Mouse (Mus musculus) cerebellum, adult 18-20 months (tissue): ENCODE results near the gene Cnn2.

ENCODE experiments used
- DNase-seq, 2 experiments: peaks; one replicate each; pipeline ENCODE4 v3.0.0; 2021

The Cnn2 gene

GRCm38 (mm10) chr10:79991548-79991947 lies 3.2 kb downstream of the Cnn2 start:
- DNase-seq, result no peak

GRCm38 (mm10) chr10:79994397-79995115 lies 6.2 kb downstream of the Cnn2 start:
- DNase-seq, result no peak

GRCm38 (mm10) chr10:79995636-79996035 lies 7.3 kb downstream of the Cnn2 start:
- no peak for DNase-seq

- DNase-seq, result peak; percentile 98
Observed at GRCm38 (mm10) chr10:79996272-79997033, 8.1 kb downstream of the Cnn2 start, which contains the start of gene Abca7. TSS of gene Abca7 (plus strand) at chr10:79996494.

- DNase-seq, result peak; percentile 84 to 88
Observed at GRCm38 (mm10) chr10:79997034-79997760, 8.8 kb downstream of the Cnn2 start.

GRCm38 (mm10) chr10:79997819-79998218 lies 9.4 kb downstream of the Cnn2 start:
- DNase-seq, result peak; percentile 74 to 78

GRCm38 (mm10) chr10:80001945-80002344 lies 13.6 kb downstream of the Cnn2 start:
- no peak for DNase-seq

- DNase-seq, result no peak
Observed at GRCm38 (mm10) chr10:80002829-80003228, 14.4 kb downstream of the Cnn2 start.

GRCm38 (mm10) chr10:80003374-80004232 lies 15.2 kb downstream of the Cnn2 start:
- DNase-seq, result no peak

- DNase-seq, result no peak
Observed at GRCm38 (mm10) chr10:80004233-80004705, 15.9 kb downstream of the Cnn2 start.

- no peak for DNase-seq
Observed at GRCm38 (mm10) chr10:80011740-80012139, 23.4 kb downstream of the Cnn2 start.

GRCm38 (mm10) chr10:80013609-80014008 lies 25.2 kb downstream of the Cnn2 start:
- DNase-seq, result no peak

GRCm38 (mm10) chr10:80014484-80015290 lies 26.3 kb downstream of the Cnn2 start:
- DNase-seq, result no peak

- DNase-seq, result no peak
Observed at GRCm38 (mm10) chr10:80015583-80015982, 27.2 kb downstream of the Cnn2 start.

- DNase-seq, result no peak
Observed at GRCm38 (mm10) chr10:80016511-80016910, 28.1 kb downstream of the Cnn2 start, which contains the start of gene Arhgap45. TSS of gene Arhgap45 (plus strand) at chr10:80016653.

GRCm38 (mm10) chr10:80016931-80017330 lies 28.5 kb downstream of the Cnn2 start:
- no peak for DNase-seq

GRCm38 (mm10) chr10:80017361-80017760 lies 29.0 kb downstream of the Cnn2 start:
- DNase-seq, result no peak

GRCm38 (mm10) chr10:80017771-80018170 lies 29.4 kb downstream of the Cnn2 start:
- DNase-seq, result no peak

GRCm38 (mm10) chr10:80018739-80019297 lies 30.4 kb downstream of the Cnn2 start:
- DNase-seq, result no peak

GRCm38 (mm10) chr10:80019471-80020131 lies 31.2 kb downstream of the Cnn2 start:
- DNase-seq, result no peak
